Mouse (Mus musculus): ENCODE measurements at regions not wholly inside any gene's neighbourhood (a gene's known extent, or its start where the extent isn't known, plus 50 kb on each side); places are given as distances from the start of the nearest gene placed in this dataset.
A peak's percentile ranks its signal among the peaks of the same experiment; 100 is the strongest.
"Not testable (repeated sequence)": the region's sequence is repeated elsewhere in the genome, so short reads cannot be mapped to it uniquely, and the experiment has no call there.

- ChIA-PET POLR2A (no interaction called here), CTCF (interaction anchor here (1.6 kb wide), 1 partner anchor 384 kb away, joined by 4 read pairs; no protein-coding TSS in a partner anchor)
- ATAC-seq (no peak), DNase-seq (ENCODE audit: low read depth, low spot score) (no peak)
- no peak for TF ChIP-seq CTCF (IDR thresholded peaks at IDR 0.05)
- in situ Hi-C loops (cut with MboI; ENCODE audit: low pct_unique_long_range_greater_than_20kb) = loop anchor here (25.0 kb wide), 1 partner anchor 1481 kb away; no protein-coding TSS in a partner anchor
- peaks cover 4% of the 10 kb centered on the region for H3K27me3 ChIP-seq
Measured at GRCm38 (mm10) chr12:117380836-117381235, 135.4 kb upstream of the Rapgef5 start.

- DNase-seq (ENCODE audit: low read depth, low spot score); CTCF ChIA-PET; POLR2A ChIA-PET; H3K27me3 ChIP-seq; ATAC-seq: not testable (repeated sequence)
- in situ Hi-C loops (cut with MboI; ENCODE audit: low pct_unique_long_range_greater_than_20kb) = loop anchor here (25.0 kb wide), 1 partner anchor 1480 kb away; no protein-coding TSS in a partner anchor
Measured at GRCm38 (mm10) chr12:117382727-117383126, 133.6 kb upstream of the Rapgef5 start.

DNA sequence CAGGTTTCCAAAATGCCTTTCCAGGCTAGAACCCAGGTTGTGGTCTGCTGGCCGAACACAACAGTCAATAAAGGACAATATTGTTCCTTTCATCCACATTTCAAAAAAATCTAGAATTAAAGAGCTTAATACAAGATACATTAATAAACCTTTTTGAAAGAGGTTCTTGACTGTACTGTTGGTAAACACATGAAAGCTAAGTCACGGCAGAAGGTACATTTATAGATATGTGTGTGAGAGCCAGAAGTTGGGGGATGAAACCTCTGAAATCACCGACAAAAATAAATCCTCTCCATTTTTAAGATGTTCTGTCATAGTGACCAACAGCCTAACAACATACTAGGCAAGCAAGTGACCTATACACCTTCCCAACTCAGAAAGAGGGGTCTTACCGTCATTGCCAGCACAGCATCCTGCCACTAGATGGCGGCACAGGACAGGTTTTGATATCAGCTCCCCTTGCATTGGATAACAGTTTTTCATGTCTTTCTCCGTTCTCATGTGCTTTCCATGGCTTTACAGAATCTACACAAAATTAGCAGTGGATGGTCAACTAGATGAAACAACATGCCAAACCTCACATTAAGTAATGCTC lies 131.1 kb upstream of the Rapgef5 start:
- ATAC-seq (peak; percentile 39), DNase-seq (ENCODE audit: low read depth, low spot score) (no peak)
- no peaks in the 10 kb centered on the region for H3K27me3 ChIP-seq
- in situ Hi-C loops (cut with MboI; ENCODE audit: low pct_unique_long_range_greater_than_20kb) = loop anchor here (25.0 kb wide), 1 partner anchor 1477 kb away; no protein-coding TSS in a partner anchor
- CTCF ChIA-PET = interaction anchor here (1.1 to 1.8 kb wide), 5 partner anchors 13 to 387 kb away, joined by 3 to 6 read pairs (median 4); no protein-coding TSS in a partner anchor
- POLR2A ChIA-PET = no interaction called here
- TF ChIP-seq CTCF (IDR thresholded peaks at IDR 0.05) = peak; percentile 50

DNA sequence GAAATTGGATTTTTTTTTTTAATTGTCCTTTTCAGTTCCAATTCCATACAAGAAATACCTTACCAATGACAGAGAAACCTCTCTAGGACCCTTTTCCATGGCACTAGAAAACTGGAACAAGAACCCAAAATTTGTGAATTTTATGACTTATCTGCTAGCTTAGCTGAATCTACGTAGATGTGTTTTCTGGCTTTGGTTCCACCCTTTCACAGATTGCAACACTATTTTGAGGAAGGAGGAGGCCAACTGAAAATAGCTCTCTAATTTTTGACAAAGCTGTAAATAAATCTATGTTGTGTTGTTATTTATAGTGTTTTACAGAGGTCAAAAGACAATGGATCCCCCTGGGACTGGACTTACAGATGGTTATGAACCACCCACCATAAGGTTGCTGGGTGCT lies 130.6 kb upstream of the Rapgef5 start:
- ChIA-PET CTCF (interaction anchor here (1.1 to 1.8 kb wide), 5 partner anchors 14 to 387 kb away, joined by 3 to 6 read pairs (median 4); no protein-coding TSS in a partner anchor), POLR2A (no interaction called here)
- no peaks in the 10 kb centered on the region for H3K27me3 ChIP-seq
- no peak for TF ChIP-seq CTCF (IDR thresholded peaks at IDR 0.05)
- ATAC-seq (no peak), DNase-seq (ENCODE audit: low read depth, low spot score) (no peak)
- in situ Hi-C loops (cut with MboI; ENCODE audit: low pct_unique_long_range_greater_than_20kb) = loop anchor here (25.0 kb wide), 1 partner anchor 1477 kb away; no protein-coding TSS in a partner anchor

- POLR2A ChIA-PET = no interaction called here
- ATAC-seq (no peak), DNase-seq (ENCODE audit: low read depth, low spot score) (no peak)
- no peak for TF ChIP-seq CTCF (IDR thresholded peaks at IDR 0.05)
- in situ Hi-C loops (cut with MboI; ENCODE audit: low pct_unique_long_range_greater_than_20kb) = loop anchor here (25.0 kb wide), 1 partner anchor 1475 kb away; no protein-coding TSS in a partner anchor
- H3K27me3 ChIP-seq = no peaks in the 10 kb centered on the region
- CTCF ChIA-PET = interaction anchor here (0.9 to 1.0 kb wide), 2 partner anchors 377 to 385 kb away, joined by 3 to 4 read pairs; no protein-coding TSS in a partner anchor
Measured at GRCm38 (mm10) chr12:117386957-117387356, 129.3 kb upstream of the Rapgef5 start.

DNA sequence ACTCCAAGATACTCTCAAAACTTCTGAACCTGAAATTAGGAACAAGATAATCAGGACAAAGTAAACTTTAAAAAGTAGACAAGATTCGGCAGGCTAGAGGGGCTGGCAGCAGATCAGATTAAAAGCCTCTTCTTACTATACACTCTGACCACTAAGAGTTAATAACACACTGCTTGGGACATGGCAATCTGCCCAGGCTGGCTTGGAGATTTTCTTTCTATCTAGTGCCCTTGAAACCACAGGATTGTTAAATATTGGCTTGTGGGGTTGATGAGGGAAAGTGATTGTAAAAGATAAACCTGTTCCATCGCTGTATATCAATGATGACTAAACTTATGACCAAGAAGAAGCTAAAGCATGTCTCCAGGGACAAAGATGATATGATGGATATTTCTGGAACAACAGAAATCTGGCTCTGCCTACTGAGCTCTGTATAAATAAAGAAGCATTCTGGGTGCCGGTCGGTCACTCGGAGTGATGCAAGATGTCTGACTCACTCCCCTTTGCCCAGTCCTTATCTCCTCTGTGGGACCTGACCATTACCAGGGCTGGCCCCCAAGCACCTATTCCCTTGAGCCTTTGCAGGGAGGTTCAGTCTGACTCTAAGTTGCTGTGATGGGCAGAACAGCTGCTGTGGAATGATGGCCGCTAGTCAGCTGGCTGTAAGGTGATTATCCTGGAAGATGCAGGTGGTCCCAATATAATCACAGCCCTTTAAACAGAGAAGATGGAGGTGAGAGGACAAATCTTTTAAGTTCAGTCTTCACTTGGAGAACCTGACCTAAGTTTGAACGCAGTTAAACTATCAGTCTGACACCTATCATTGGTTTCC lies 126.5 kb upstream of the Rapgef5 start:
- peak; percentile 62 for ATAC-seq
- TF ChIP-seq CTCF (IDR thresholded peaks at IDR 0.05) = no peak
- no peaks in the 10 kb centered on the region for H3K27me3 ChIP-seq
- in situ Hi-C loops (cut with MboI; ENCODE audit: low pct_unique_long_range_greater_than_20kb) = loop anchor here (25.0 kb wide), 1 partner anchor 1473 kb away; no protein-coding TSS in a partner anchor
- DNase-seq (ENCODE audit: low read depth, low spot score) = peak; percentile 22
- ChIA-PET POLR2A (no interaction called here), CTCF (interaction anchor here (0.5 to 1.3 kb wide), 4 partner anchors 14 to 375 kb away, joined by 3 to 4 read pairs (median 3); no protein-coding TSS in a partner anchor)

DNA sequence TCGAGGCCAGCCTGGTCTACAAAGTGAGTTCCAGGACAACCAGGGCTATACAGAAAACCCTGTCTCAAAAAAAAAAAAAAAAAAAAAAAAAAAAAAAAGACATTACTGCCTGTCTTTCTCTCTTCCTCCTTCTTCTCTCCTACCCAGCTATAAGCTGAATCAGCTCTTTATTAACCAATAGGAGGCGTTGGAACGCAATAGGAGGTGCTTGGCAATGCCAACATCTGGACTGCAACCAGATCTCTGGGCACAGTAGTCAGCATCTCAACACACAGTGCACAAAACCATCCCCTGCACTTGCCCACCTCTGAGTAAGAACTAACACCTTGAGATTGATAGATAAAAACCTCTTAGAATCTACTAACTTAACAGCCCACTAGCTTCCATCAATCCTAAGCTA lies 118.8 kb upstream of the Rapgef5 start:
- no peak for ATAC-seq
- POLR2A ChIA-PET = no interaction called here
- H3K27me3 ChIP-seq = no peaks in the 10 kb centered on the region
- DNase-seq (ENCODE audit: low read depth, low spot score) = no peak
- in situ Hi-C loops (cut with MboI; ENCODE audit: low pct_unique_long_range_greater_than_20kb) = loop anchor here (25.0 kb wide), 1 partner anchor 1465 kb away; no protein-coding TSS in a partner anchor
- CTCF ChIA-PET = no interaction called here
- no peak for TF ChIP-seq CTCF (IDR thresholded peaks at IDR 0.05)

GRCm38 (mm10) chr12:117403513-117404156 lies 112.6 kb upstream of the Rapgef5 start:
- no peaks in the 10 kb centered on the region for H3K27me3 ChIP-seq
- ChIA-PET CTCF (interaction anchor here (0.8 to 1.4 kb wide), 7 partner anchors 13 to 367 kb away, joined by 3 to 8 read pairs (median 4); no protein-coding TSS in a partner anchor), POLR2A (no interaction called here)
- in situ Hi-C loops (cut with MboI; ENCODE audit: low pct_unique_long_range_greater_than_20kb) = loop anchor here (5.0 kb wide), 1 partner anchor 359 kb away; no protein-coding TSS in a partner anchor
- no peak for DNase-seq (ENCODE audit: low read depth, low spot score)
- no peak for ATAC-seq
- TF ChIP-seq CTCF (IDR thresholded peaks at IDR 0.05) = peak; percentile 75

GRCm38 (mm10) chr12:117404157-117404752 lies 112.0 kb upstream of the Rapgef5 start:
- no peaks in the 10 kb centered on the region for H3K27me3 ChIP-seq
- POLR2A ChIA-PET = no interaction called here
- TF ChIP-seq CTCF (IDR thresholded peaks at IDR 0.05) = no peak

GRCm38 (mm10) chr12:117406832-117407231 lies 109.4 kb upstream of the Rapgef5 start:
- in situ Hi-C loops (cut with MboI; ENCODE audit: low pct_unique_long_range_greater_than_20kb) = no loop called here
- ChIA-PET POLR2A (no interaction called here), CTCF (no interaction called here)
- no peak for TF ChIP-seq CTCF (IDR thresholded peaks at IDR 0.05)
- DNase-seq (ENCODE audit: low read depth, low spot score) (no peak), ATAC-seq (no peak)
- no peaks in the 10 kb centered on the region for H3K27me3 ChIP-seq

More at GRCm38 (mm10) chr12:117404157-117404752, 112.0 kb upstream of the Rapgef5 start:
- no peak for ATAC-seq
- in situ Hi-C loops (cut with MboI; ENCODE audit: low pct_unique_long_range_greater_than_20kb) = loop anchor here (5.0 kb wide), 1 partner anchor 358 kb away; no protein-coding TSS in a partner anchor
- CTCF ChIA-PET = interaction anchor here (0.8 to 1.4 kb wide), 7 partner anchors 14 to 366 kb away, joined by 3 to 8 read pairs (median 4); no protein-coding TSS in a partner anchor
- no peak for DNase-seq (ENCODE audit: low read depth, low spot score)

All from Patski (cell line).